Mouse (Mus musculus): ENCODE data around the gene Stat3. TPM values are rescaled to one million over a fixed set of nuclear protein-coding genes. Genes with fewer than 3 reads are reported as not detected.

Gene Stat3
- polyA plus RNA-seq, 2 experiments, result 56.1 to 65.9 TPM

DNA sequence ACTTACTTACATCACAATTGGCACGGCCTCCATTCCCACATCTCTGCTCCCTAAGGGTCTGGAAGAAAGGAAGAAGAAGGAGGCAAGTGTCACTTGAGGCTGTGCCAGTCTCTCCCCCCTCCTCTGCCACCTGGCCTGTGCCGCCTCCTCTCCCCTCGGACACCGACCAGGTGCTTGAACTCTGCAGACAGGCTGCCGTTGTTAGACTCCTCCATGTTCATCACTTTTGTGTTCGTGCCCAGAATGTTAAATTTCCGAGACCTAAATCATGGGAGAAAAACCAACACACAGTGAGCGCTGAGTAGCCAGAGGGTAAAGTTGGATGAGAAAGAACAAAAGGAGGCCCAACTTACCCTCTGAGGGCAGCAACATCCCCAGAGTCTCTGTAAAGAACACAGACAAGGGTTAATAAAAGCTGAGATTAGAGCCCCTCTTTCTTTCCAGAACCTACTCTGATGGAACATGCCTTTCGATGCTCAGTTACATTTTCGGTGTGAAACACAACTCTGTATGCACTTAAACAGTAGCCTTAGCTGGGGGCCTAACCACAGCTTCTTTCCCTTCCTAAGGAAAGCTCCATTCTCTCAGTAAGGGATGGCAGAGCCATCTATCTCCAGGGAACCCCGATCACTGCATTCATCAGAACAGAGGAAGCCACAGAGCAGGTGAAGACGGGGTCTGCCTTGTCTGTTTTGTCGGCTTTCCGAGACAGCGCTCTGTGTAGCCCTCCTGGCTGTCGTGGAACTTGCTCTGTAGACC, 40.7 kb downstream of the Stat3 start:
- no peak for ATAC-seq (ENCODE audit: low FRiP score, low read depth)
- Histone ChIP-seq H3K9ac (ENCODE audit: low read depth, low read length, severe bottlenecking) (no peak overlapping the region), H3K27ac (replicated peaks; ENCODE audit: low read depth, low read length) (no peak overlapping the region), H3K4me3 (replicated peaks; ENCODE audit: low read length) (no peak overlapping the region), H3K36me3 (ENCODE audit: control insufficient read depth, insufficient read depth, low read length) (peaks cover 72% of the 10 kb centered on the region), H3K9me3 (ENCODE audit: control insufficient read depth, low read length) (no peaks in the 10 kb centered on the region), H3K4me2 (replicated peaks; ENCODE audit: low read depth, low read length, severe bottlenecking) (no peak overlapping the region), H3K4me1 (ENCODE audit: control insufficient read depth, insufficient read depth, low read length) (no peaks in the 10 kb centered on the region), H3K27me3 (ENCODE audit: control insufficient read depth, insufficient read depth, low read length) (no peaks in the 10 kb centered on the region)
- no peak for DNase-seq (ENCODE audit: low spot score)
- WGBS, result 83% methylated on average over 16 of the region's 16 CpGs
- TF ChIP-seq POLR2A (IDR thresholded peaks at IDR 0.05; ENCODE audit: borderline replicate concordance, extremely low read depth, insufficient read depth, insufficient read length), result no peak

DNA sequence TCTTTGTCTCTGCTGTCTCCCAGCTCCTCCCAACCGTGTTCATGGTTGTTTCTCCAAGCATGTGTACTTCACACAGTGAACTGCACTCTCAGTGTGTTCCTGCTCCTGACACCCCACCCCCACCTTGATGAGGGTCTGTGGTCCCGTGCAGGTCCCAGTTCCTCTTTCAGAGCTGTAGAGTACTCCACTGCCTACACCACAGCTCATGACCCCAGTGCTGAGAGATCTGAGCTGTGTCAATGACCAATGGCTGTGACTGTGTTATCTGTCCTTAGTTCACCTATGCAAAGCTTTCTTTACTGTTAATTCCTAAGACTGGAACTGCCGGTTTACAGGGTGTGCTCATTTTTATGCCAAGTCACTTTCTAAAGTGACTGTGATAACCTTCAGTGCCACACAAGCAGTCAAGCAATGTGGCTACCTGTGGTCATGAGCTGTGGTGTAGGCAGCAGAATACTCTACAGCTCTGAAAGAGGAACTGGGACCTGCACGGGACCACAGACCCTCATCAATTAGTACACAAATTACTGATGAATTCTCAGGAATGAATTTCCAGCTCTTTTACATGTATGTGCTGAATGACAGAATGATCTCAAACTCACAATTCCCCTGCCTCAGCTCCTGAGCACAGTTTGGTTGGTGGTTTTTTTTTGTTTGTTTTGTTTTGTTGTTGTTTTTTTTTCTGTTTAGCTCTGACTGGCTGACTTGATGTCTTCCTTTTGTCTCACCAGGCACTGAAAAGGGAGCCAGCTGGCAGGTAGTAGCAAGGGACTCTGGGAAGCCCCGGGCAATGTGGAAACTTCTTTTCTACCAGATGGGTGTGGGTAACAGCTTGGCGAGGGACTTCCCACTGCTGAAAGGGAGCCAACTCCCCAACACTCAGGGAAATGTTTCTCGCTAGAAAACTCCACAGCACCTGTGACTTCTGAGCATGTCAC, 41.8 kb downstream of the Stat3 start:
- Histone ChIP-seq H3K9me3 (ENCODE audit: control insufficient read depth, low read length) (no peaks in the 10 kb centered on the region), H3K27me3 (ENCODE audit: control insufficient read depth, insufficient read depth, low read length) (no peaks in the 10 kb centered on the region), H3K4me3 (replicated peaks; ENCODE audit: low read length) (no peak overlapping the region), H3K4me2 (replicated peaks; ENCODE audit: low read depth, low read length, severe bottlenecking) (no peak overlapping the region), H3K9ac (ENCODE audit: low read depth, low read length, severe bottlenecking) (no peak overlapping the region), H3K4me1 (ENCODE audit: control insufficient read depth, insufficient read depth, low read length) (no peaks in the 10 kb centered on the region), H3K36me3 (ENCODE audit: control insufficient read depth, insufficient read depth, low read length) (peaks cover 70% of the 10 kb centered on the region), H3K27ac (replicated peaks; ENCODE audit: low read depth, low read length) (no peak overlapping the region)
- 77% methylated on average over 7 of the region's 7 CpGs for WGBS
- TF ChIP-seq POLR2A (IDR thresholded peaks at IDR 0.05; ENCODE audit: borderline replicate concordance, extremely low read depth, insufficient read depth, insufficient read length), result no peak
- ATAC-seq (ENCODE audit: low FRiP score, low read depth) (no peak), DNase-seq (ENCODE audit: low spot score) (peak; percentile 29)

DNA sequence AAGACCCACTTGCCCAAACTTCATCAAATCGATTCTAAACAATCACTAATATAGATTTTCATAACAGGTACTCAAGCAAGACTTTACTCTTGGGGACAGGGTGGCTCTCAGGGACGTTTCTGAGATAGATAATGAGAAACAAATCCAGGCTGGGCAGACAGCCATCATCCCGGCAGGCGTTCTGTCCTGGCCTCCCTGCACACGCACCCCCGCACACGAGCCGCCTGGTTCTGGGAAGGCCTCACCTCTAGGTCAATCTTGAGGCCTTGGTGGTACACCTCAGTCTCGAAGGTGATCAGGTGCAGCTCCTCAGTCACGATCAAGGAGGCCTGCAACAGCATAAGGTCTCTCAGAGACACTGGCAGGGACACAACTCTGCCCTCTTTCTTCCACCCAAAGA, 43.3 kb downstream of the Stat3 start:
- H3K36me3 ChIP-seq (ENCODE audit: control insufficient read depth, insufficient read depth, low read length), result peaks cover 65% of the 10 kb centered on the region

DNA sequence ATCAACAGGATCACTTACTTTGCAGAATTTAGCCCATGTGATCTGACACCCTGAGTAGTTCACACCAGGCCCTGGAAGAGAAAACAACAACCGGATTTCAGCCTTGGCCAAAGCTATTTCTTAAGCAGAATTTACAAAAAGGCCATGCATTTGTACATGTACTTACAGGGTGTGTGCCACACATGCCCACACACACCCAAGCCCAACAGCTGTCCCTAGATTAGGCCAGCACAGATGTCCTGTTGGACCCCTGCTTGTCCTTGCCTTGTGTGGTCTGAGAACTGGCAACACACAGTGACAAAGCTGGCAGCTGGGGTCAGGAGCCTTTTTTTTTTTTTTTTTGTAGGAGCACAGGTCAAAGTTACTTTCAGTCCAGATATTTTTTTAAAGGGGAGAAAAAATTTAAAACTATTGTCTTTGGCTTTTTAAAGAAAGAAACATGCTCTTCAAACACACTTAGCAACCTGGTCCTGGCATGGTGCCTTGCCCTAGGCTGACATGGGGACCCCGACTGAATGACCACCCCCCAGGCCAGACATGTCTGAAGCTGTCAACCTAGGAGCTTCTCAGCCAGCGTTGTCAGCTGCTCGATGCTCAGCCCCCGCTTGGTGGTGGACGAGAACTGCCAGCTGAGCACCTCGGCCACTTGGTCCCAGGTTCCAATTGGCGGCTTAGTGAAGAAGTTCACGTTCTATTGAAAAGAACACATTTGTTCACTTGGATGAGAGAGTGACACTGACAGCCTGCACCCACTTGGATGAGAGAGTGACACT, 45.0 kb downstream of the Stat3 start:
- H3K36me3 ChIP-seq (ENCODE audit: control insufficient read depth, insufficient read depth, low read length), result peaks cover 64% of the 10 kb centered on the region
- ATAC-seq (ENCODE audit: low FRiP score, low read depth) (peak; percentile 28; the same call in 1 of the 2 replicates), DNase-seq (ENCODE audit: low spot score) (no peak)
- H3K4me3 ChIP-seq (replicated peaks; ENCODE audit: low read length), result no peak overlapping the region
- H3K9ac ChIP-seq (ENCODE audit: low read depth, low read length, severe bottlenecking), result no peak overlapping the region
- H3K4me2 ChIP-seq (replicated peaks; ENCODE audit: low read depth, low read length, severe bottlenecking), result no peak overlapping the region
- no peak overlapping the region for H3K27ac ChIP-seq (replicated peaks; ENCODE audit: low read depth, low read length)
- no peaks in the 10 kb centered on the region for H3K4me1 ChIP-seq (ENCODE audit: control insufficient read depth, insufficient read depth, low read length)
- H3K27me3 ChIP-seq (ENCODE audit: control insufficient read depth, insufficient read depth, low read length), result no peaks in the 10 kb centered on the region
- no peaks in the 10 kb centered on the region for H3K9me3 ChIP-seq (ENCODE audit: control insufficient read depth, low read length)
- WGBS, result 71% methylated on average over 9 of the region's 9 CpGs
- TF ChIP-seq POLR2A (IDR thresholded peaks at IDR 0.05; ENCODE audit: borderline replicate concordance, extremely low read depth, insufficient read depth, insufficient read length), result no peak

More for the DNA sequence above, 43.3 kb downstream of the Stat3 start:
- no peak for TF ChIP-seq POLR2A (IDR thresholded peaks at IDR 0.05; ENCODE audit: borderline replicate concordance, extremely low read depth, insufficient read depth, insufficient read length)
- H3K4me2 ChIP-seq (replicated peaks; ENCODE audit: low read depth, low read length, severe bottlenecking), result no peak overlapping the region
- no peak overlapping the region for H3K27ac ChIP-seq (replicated peaks; ENCODE audit: low read depth, low read length)
- no peak overlapping the region for H3K4me3 ChIP-seq (replicated peaks; ENCODE audit: low read length)
- ATAC-seq (ENCODE audit: low FRiP score, low read depth) (no peak), DNase-seq (ENCODE audit: low spot score) (no peak)
- H3K9me3 ChIP-seq (ENCODE audit: control insufficient read depth, low read length), result no peaks in the 10 kb centered on the region
- 86% methylated on average over 10 of the region's 10 CpGs for WGBS
- no peak overlapping the region for H3K9ac ChIP-seq (ENCODE audit: low read depth, low read length, severe bottlenecking)
- H3K27me3 ChIP-seq (ENCODE audit: control insufficient read depth, insufficient read depth, low read length), result no peaks in the 10 kb centered on the region
- no peaks in the 10 kb centered on the region for H3K4me1 ChIP-seq (ENCODE audit: control insufficient read depth, insufficient read depth, low read length)

DNA sequence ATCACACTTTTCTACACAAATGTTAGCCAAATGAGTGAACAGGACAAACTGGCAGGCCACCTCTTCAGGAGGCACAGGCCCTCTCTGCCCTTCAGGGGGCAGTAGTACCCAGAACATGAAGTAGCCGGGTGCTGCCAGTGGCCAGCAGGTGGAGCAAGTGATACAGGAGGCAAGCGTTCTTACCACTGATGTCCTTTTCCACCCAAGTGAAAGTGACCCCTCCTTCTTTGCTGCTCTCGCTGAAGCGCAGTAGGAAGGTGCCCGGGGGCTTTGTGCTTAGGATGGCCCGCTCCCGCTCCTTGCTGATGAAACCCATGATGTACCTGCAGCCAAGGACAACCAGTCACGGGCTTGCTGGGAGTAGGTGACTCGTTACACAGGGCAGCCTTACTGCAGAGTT, 45.9 kb downstream of the Stat3 start:
- 13% methylated on average over 9 of the region's 9 CpGs for WGBS
- H3K4me1 ChIP-seq (ENCODE audit: control insufficient read depth, insufficient read depth, low read length), result no peaks in the 10 kb centered on the region
- ATAC-seq (ENCODE audit: low FRiP score, low read depth), result peak; percentile 67; the same call in 1 of the 2 replicates

More for the DNA sequence above, 45.9 kb downstream of the Stat3 start:
- H3K27me3 ChIP-seq (ENCODE audit: control insufficient read depth, insufficient read depth, low read length), result no peaks in the 10 kb centered on the region
- no peak overlapping the region for H3K27ac ChIP-seq (replicated peaks; ENCODE audit: low read depth, low read length)
- H3K4me3 ChIP-seq (replicated peaks; ENCODE audit: low read length), result no peak overlapping the region
- no peak overlapping the region for H3K4me2 ChIP-seq (replicated peaks; ENCODE audit: low read depth, low read length, severe bottlenecking)
- peaks cover 63% of the 10 kb centered on the region for H3K36me3 ChIP-seq (ENCODE audit: control insufficient read depth, insufficient read depth, low read length)
- no peak for TF ChIP-seq POLR2A (IDR thresholded peaks at IDR 0.05; ENCODE audit: borderline replicate concordance, extremely low read depth, insufficient read depth, insufficient read length)
- DNase-seq (ENCODE audit: low spot score), result peak; percentile 85
- no peak overlapping the region for H3K9ac ChIP-seq (ENCODE audit: low read depth, low read length, severe bottlenecking)
- no peaks in the 10 kb centered on the region for H3K9me3 ChIP-seq (ENCODE audit: control insufficient read depth, low read length)
